Mouse (Mus musculus) right cerebral cortex, postnatal 10 days (tissue): ENCODE results near the gene Stard10.

ENCODE experiments used
- DNase-seq, 2 experiments: peaks; one replicate each; pipeline ENCODE4 v3.0.0; 2021; ENCODE audit warnings: low spot score in 2 of 2

Stard10 gene

DNA sequence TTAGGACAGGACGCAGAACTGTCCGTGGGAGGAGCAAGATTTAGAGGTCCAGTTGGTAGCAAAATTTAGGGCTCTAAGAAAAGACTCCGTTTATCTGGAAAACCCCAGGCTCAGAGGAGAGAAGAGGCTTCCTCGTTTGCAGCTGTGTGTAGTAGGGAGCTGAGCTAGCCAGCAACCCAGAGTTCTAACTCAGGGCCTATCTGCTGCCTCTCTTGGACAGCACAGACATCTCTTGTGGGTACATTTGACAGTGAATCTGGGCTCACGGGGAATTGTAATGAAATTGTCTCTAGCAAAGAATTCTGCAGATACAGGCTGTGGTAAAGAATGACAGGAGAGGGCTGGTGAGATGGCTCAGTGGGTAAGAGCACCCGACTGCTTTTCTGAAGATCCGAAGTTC, 14.2 kb upstream of the Stard10 start:
- DNase-seq = no peak

GRCm38 (mm10) chr7:101306841-101307240, 10.0 kb upstream of the Stard10 start:
- no peak for DNase-seq

DNA sequence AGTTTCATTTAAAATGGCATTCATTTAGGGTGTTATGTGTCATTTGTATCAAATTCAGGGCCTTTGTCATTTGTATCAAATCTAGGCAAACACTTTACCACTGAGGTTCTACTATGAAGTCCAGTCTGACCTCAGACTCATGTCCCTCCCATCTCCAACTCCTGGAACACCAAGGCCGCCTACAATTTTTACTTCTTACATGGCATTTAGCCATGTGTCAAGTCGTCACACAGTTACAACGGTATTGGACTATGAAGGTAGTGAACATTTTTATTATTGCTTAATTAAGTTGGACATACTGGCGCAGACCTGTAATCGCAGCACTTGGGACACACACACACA, 6.9 kb upstream of the Stard10 start:
- DNase-seq = no peak

DNA sequence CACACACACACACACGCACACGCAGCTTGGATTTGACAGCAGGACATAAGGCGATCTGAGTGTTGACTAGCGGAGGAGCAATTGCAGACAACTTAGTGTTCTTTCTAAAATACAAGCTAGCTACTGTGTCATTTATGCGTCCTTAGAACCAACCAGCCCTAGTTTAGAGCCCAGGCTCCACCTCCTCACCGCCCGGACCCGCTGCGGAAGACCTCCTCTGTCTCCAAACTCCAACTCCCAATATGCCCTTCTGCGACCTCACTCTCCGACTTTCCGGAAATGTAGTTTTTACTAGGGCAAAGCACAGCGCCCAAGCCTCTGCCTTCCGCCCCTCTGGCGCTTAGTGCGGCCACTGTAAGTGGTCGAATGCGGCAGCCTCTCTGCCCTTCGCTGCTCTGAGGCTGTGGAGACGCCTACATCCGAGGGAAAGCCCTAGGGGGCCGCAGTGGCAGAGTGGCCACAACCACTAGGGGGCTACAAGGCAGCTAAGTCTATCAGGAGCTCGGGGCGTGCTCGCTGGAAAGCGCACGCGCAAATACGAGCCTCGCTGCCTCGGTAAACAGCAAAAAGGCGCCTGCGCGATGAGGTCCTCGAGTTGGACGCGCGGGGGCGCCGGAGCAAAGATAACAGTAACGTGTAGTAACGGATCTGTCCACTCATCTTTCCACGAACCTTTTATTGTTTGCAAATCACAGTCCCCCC, 6.4 kb upstream of the Stard10 start:
- peak; percentile 98 for DNase-seq

GRCm38 (mm10) chr7:101311061-101311460, 5.8 kb upstream of the Stard10 start:
- no peak for DNase-seq

- DNase-seq = no peak
Observed at GRCm38 (mm10) chr7:101313033-101313432, 3.9 kb upstream of the Stard10 start.

DNA sequence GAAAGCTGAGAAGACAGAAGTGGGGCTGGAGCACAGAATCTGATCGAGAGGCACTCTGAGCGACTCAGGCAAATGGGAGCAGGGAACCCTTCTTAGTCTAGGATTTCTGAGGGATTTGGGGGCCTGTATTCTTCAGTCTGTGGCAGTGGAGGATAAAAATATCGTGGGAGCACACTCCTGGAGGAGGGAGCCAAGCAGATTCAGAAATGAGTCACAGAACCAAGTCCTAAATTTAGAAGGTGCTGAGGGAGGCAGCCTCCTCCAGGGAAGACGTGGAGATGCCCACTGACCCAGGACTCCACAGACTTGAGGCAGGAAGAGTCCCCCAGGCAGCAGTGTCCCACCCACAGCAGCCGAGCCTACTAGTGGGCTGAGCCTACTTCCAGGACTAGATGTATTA, 2.5 kb upstream of the Stard10 start:
- DNase-seq = peak in 1 of 2 experiments; percentile 58

DNA sequence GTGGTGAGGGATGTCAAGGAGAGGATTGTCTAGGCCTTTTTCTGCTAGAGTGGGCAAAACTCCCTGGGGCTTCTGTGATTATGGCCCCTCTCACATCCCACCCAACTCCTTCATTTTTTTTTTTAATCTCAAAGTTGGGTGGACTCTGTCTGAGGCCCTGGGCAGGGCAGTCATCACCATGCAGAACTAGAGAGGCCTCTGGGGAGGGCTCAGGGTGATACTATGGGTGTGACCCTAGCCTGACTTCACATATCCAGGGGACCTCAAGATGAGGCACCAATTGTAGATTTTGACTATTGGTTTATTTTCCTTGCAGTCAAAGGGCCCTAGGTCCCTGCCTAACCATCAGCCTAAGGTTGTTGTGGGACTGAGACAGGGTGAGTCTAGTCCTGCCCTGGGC, 1.2 kb upstream of the Stard10 start:
- DNase-seq = no peak

DNA sequence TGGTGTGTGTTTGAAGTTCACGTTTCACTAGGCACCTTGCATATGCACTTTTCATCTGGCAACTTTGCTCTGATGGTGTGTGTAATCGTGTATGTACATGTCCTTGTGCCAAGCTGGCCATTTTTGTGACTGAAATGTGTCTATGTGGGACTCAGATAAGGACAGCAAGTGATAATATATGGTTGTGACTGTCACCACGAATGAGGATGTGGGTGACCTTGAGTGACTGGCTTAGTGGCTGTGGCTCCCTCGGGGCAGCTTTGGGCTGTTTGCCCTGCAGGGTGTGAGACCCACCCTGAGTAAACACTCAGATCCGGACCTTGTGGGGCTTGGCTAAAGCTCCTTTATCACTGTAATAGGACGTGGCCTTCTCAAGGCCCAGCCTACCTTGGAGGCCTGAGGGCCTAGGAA, 290 bp upstream of the Stard10 start:
- no peak for DNase-seq

DNA sequence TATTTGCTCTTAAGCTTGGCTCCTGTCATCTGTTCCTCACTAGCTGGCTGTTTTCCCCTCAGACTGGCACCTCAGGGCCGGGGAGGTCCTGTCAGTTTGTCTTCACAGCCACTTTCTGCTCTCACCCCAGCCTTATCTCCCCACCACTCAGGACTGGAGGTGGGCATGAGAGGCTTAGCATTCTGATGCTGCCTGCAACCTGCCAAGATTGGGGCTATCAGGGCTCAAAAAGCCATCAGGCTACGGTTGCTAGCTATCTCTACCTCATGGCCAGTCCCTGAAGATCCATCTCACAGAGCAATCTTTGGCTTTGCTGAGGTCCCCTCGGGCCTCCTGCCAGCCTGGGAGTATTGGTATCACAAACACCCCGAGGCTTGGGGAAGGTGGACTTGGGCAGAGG, 2.0 kb downstream of the Stard10 start:
- no peak for DNase-seq

DNA sequence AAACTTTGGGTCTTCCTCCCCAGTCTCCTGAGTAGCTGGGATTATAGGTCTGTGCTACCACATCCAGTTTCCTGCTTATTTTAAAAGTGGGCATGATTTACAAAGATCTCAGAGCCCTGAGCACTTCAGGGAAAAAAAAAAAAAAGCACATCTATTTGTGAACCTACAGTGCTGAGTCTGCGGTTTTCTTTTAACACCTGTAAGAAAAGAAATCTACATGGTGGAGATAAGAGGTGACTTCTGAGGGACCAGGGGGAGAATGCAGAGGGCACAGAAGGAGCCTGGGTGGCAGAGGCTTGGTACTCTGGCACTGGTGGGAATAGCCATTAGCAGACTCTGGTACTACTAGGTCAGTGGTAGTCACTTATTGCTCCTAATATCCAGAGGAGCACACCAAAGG, 2.9 kb downstream of the Stard10 start:
- DNase-seq = no peak

GRCm38 (mm10) chr7:101320399-101321217, 3.7 kb downstream of the Stard10 start:
- DNase-seq = no peak

- peak in 1 of 2 experiments; percentile 49 for DNase-seq
Observed at GRCm38 (mm10) chr7:101321218-101321827, 4.4 kb downstream of the Stard10 start.

GRCm38 (mm10) chr7:101323141-101323594, 6.3 kb downstream of the Stard10 start:
- no peak for DNase-seq

GRCm38 (mm10) chr7:101324142-101324962, 7.5 kb downstream of the Stard10 start:
- peak; percentile 60 to 65 for DNase-seq

- no peak for DNase-seq
Observed at GRCm38 (mm10) chr7:101326006-101326405, 9.1 kb downstream of the Stard10 start.

- DNase-seq = no peak
Observed at GRCm38 (mm10) chr7:101327263-101327662, 10.4 kb downstream of the Stard10 start.

DNA sequence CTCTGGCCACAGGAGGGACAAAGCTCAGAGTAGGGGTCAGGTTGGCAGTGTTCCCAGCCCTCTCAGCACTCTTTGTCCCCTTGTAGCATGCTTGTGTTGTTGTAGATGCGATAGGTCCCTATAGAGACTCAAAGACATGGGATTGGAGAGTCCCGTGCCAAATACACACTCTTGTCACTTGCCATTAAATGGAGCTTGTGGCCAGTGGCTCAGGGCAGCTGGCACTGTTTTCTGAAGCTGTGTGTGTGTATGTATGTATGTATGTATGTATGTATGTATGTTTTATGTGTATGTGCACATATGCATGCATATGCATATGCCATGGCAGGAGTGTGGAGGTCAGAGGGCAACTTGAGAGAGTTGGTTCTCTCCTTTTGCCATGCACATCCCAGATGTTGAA, 10.9 kb downstream of the Stard10 start:
- DNase-seq = no peak

- peak; percentile 70 to 80 for DNase-seq
Observed at GRCm38 (mm10) chr7:101328621-101329158, 11.8 kb downstream of the Stard10 start.

DNA sequence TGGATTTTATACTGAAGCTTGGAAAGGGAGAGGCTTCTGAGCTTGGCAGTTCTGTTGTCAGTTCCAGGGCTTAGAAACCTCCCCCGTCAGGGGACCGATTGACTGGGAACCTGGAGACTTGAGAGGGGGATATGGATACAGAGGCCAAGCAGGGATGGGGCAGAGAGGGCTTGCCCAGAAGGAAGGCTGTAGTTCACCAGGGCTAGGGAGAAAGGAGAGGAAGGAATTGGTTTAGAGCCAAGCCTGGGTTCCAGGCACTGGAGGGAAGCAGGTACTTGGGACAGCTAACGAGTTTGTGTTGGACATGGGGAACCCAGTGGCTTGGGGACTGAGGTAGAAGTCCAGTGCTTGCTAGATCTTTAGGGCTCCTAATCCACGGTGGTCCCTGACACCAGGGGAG, 12.7 kb downstream of the Stard10 start:
- no peak for DNase-seq

- no peak for DNase-seq
Observed at GRCm38 (mm10) chr7:101330074-101330840, 13.4 kb downstream of the Stard10 start.
